Mouse (Mus musculus) heart, postnatal 0 days (tissue): Measurements from ENCODE around the gene Rtn4rl2.

ENCODE experiments used
- CTCF ChIP-seq: IDR thresholded peaks from 2 replicates; pipeline ENCODE4 v1.5.1; 2016; ENCODE audit warnings: antibody characterized with exemption, control low read depth, low read depth
- EP300 ChIP-seq: IDR thresholded peaks from 2 replicates; pipeline ENCODE4 v1.6.1; 2016; ENCODE audit warnings: antibody characterized with exemption, low read depth

- TF ChIP-seq CTCF (no peak), EP300 (no peak)
Observed at GRCm38 (mm10) chr2:84883084-84883483, 3.4 kb downstream of the Rtn4rl2 start.
